Mouse (Mus musculus) v-Abl transformed pro-B cells (cell line): ENCODE data around the gene Aldh1b1.

Experiments
- in situ Hi-C, 2 experiments: fragments of 400-800 bp; cut with MboI; formaldehyde crosslinking; loops; one replicate each; pipeline ENCODE4 v1.15.1; 2025; ENCODE audit not compliant: unreplicated experiment in 2 of 2

Aldh1b1 gene

DNA sequence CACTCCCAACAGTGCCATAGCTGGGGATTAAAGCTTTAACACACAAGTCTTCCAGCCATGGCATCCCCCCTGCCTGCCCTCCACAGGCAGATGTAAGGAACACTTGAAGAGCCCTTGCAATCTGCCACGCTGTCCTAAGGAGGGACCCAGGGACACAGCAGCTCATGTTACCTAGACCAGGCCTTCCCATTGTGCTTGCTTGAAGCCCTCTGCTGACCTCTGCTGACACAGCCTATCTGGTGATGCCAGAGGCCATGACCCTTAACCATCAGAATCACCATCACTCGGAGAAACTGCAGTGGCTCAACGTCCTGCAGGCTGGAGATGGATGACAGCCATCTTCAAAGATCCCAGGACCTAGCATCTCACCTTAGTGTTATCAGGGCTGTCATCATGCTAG is 23.2 kb downstream of the Aldh1b1 start:
- in situ Hi-C loops: loop anchor here in 1 of 2 experiments (5.0 kb wide), 1 partner anchor 40 kb away; no protein-coding TSS in a partner anchor

DNA sequence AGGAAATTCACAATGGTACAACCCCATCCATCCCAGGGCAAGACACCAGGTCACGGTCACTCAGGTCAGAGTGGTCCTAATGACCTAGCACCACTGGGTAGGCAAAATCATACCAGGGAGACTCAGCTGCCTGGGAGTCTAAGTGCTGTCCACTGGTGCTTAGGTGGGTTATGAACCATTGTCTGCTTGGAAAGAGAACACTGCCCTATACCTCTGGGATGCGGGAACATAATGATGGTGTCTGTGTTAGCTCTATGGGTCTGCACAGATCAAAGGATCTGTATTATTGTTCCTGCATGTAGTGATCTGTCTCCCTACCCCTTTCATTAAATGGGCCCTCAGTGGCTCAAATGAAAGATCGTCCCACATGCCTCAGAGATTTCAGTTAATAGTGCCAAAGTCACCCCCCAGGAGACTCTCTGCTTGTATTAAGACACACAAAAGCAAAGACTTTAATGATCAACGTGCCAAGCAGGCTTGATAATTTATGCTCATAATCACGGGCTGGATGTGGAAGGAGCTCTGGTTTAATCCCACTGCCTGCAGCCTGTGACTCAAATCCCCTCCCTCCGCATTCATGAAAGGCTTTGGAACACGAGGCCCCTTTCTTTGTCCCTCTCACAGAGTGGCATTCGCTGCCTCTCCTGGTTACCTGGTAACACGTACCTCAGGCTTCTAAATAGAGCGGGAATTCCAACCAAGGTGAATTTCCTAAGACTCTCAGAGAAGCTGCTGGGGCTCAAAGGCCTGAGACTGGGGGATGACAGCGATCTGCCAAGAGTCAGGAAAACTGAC is 24.2 kb downstream of the Aldh1b1 start:
- in situ Hi-C loops: loop anchor here in 1 of 2 experiments (5.0 kb wide), 1 partner anchor 41 kb away; no protein-coding TSS in a partner anchor

DNA sequence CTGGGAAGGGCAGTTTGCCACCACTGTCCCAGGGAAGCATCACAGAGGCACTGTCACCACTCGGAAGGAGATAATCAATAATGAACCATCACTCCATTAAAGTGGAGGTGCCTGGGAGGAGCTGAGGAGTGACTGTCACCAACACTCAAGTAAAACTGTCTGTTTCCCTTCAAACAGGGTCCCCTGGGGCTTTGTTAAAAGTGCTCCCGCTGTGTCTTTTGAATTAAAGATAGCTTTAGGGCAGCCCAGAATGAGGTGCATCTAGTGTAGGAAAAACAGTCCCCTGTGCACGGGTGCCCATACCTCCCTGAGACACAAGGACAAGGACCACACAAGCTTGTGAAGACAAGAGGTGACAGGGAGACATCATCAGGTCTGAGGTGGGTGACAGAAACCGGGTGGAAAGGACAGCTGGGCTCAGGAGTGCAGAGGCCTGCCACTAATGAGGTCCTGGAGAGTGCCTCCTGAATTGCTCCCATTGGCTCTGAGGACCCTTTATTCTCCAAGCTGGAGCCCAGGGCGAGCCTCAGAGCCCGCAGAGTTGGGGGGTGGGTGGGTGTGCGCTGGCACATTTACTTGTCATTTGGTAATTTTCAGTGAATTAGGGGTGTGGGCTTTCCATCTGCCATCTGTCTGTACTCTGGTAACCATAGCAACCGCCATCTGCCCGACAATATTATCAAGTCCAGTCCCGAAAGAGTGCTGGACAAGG is 25.4 kb downstream of the Aldh1b1 start:
- in situ Hi-C loops: loop anchor here in 1 of 2 experiments (5.0 kb wide), 1 partner anchor 42 kb away; no protein-coding TSS in a partner anchor

DNA sequence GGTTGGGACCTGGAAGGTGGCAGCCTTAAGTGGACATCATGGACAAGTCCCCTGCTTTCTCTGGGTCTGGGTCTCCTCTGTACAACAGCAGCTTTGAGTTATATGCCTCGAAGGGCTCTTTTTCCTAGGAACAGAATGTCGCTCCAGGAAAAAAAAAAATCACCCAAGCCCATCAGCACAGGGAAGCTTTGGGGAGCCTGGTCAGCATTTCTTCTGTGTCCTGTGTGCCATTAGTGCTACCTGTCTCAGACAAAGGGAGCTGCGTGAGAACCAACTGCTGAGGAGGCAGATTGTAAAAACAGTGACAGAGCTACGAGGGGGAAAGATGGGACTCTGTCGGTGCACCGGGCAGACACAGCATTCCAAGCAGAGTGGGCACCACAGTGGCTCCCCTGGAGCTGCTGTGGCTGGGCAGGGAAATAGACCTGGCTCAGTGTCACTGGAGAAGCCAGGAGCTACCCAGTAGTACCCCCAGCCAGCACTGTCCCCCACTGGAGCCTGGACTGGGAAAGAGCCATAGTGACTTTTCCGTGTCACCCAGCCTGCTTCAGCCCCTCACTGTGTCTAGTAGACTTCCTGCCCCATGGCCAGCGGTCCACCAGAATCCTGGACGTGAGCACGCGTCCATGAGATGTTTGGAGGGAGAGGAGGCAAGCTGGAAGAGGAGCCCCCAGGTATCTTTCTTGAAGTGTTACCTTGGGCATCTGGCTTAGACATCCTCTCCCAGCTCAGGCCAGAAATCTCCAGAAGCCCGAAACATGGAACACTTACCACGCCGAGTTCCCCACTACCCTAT is 26.1 kb downstream of the Aldh1b1 start:
- in situ Hi-C loops: loop anchor here in 1 of 2 experiments (5.0 kb wide), 1 partner anchor 43 kb away; no protein-coding TSS in a partner anchor

DNA sequence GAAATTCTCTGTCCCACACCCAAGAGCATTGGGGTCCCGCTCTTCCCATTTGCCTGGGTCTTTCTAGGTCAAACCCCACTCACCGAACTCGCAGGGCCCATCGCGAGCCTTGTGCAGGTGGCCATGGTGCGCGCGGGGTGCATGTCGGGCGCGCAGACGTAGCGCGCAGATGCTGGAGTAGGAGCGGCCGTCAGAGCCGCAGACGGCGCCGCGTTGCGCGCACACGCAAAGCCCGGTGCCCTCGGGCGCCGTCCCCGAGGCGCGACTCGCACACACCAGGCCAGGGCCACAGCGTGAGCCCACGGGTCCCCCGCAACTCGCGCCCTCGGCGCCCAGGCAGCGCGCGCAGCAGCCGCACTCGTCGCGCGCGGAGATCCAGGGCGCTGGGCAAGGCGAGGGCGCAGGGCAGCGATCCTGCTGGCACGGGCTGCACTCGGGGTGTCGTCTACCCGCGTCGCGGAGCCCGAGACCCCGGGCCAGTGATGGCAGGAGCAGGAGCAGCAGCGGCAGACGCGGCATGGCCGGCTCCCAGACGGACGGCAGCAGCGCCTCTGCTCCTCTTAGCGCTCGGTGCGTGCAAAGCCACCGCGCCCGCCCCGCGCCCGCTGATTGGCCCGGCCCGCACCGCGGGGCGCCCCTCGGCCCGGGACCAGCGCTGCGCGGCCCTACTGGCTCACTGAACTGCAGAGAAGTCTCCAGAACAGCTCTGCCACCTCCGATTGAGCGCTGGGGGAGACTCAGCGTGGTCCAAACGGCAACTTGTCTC is 27.6 kb downstream of the Aldh1b1 start, which contains the start of gene Igfbpl1:
Igfbpl1 (minus strand) TSS at position 649 of the 766 bp plus-strand sequence.
- in situ Hi-C loops: no loop called here

DNA sequence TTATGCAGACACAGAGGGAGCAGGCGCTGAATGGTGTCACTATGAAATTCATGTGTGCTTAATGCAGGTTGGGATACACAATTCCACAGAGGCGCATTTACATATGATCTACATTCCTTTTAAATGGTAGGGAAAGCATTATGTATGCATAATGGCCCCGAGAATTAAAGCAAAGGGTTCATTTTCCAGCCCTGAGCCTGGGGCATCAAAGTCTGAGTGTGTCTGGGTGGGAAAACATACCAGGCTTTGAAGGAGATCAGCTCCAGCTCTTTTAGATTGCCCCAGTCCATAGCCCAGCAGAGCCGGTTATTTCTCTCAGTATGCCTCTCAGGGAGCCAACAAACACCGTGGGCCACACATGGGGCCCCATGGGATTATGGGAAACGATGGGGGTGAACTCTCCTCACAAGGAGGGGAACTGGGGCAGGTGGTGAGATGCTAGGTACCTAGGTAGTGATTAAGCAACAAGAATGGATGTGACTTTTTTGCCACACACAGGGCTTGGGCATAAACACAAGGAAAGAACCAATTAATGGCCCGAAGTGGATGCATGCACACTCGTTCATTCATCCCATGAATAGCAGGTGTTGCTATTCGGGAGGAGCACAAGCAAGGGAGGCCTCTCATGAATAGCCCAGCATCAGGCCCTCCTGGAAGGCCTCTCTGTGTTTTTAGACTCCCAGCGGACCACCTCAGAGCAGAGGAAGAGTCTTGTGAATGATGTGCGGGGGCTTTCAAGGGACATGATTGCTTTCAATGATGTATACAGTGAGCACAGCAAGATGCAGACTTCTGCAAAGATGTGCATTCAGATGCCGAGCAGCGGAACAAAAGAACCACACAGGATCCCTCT is 31.3 kb downstream of the Aldh1b1 start:
- in situ Hi-C loops: no loop called here

DNA sequence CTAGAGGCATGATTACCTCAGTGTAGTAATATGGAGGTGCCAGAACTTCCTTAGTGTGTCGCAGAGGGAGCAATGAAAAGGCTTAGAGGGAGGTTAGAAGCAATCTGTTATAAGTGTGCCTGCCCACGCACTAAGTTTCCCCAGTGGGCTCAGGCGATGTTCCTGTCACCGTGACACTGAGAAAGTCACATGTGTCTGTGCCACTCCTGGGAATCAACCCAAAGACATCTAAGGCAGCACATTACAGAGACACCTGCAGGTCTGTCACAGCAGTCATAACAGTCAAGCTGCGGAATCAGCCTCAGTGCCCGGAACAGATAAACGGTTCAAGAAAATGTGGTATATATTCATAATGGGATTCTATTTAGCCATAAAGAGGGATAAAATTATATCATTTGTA is 33.2 kb downstream of the Aldh1b1 start:
- in situ Hi-C loops: no loop called here

DNA sequence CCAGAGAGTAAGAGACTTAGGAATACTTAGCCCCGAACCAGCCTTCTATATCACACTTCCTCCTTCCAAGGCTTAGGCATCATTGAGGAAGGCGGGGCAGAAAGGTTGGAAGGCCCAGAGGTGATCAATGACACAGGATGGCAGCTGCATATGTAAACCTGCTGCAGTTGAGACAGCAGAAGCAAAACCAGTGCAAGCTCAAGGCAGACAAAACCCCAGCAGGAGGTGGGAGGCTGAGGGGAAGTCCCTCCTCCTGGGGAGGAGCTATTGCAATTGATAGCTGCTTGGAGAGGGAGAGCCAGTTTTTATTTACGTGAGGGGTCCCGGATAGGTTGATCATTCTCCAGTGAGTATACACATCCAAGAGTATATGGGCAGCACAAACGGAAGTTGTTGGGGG is 34.6 kb downstream of the Aldh1b1 start:
- in situ Hi-C loops: no loop called here

DNA sequence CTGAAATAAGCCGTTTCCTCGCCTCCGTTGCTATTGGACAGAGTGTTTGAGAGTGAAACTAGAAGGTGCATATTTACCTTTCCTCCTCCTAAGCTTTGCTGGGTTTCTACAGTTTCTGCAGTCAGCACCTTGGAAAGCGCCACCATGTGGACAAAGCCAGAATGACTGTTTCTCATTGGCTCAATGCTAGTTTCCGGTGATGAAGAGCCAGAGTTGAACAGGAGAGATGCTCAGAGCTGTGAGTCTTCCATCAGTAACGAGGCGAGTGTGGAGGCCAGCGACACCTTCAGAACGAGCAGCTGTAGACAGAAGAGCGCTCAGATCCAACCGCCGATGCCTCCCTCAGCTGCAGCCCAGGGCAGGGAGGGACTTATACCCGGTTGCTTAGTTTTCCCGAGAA is 45.5 kb downstream of the Aldh1b1 start:
- in situ Hi-C loops: no loop called here

DNA sequence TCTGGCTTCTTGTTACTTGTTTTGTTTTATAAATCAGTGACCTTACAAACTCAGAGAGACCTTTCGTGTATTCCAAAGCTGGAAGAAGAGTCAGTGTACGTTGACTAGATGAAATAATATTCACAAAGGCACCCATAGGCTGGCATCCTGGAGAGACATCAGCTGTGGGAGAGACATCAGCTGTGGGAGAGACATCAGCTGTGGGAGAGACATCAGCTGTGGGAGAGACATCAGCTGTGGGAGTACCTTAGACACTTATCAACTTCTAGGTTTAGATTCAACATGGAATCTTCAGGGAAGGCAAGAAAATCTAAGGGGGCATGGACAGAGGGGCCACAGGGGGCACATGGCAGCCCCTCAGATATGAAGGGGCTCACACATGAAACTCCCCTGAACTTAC is 47.4 kb downstream of the Aldh1b1 start:
- in situ Hi-C loops: no loop called here

DNA sequence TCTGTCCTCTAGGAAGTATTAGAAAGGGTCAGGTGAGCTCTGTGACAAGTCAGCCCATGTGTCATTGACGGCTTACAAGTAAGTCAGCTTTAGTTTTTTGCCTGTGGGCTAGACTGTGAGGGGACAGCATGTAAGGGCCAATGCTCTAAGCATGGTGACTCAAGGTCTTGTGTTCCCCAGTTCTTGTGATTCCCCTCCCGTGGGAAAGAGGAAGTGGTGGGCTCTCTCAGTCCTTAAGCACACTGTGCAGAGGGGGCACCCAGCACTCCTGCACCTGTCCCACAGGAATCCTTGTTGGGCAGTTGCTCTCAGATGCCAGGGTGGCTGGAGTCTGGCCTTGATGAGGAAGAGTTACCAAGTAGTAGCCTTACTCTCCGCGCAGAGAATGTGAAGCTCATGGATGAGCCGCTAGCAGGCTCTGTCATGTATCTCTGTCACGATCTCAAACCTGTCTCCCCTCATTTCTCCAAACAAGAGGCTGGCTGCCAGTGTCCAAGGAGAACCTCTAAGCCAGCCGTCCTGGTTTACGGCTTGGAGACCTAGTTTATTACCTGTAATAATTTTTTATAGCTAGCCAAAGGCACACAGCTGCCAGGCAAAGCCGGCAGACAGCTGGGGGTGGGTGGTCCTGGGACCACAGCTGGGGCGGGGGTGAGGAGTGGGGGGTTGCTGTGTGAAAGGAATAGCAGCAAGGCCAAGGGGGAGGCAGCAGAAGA is 49.4 kb downstream of the Aldh1b1 start, which contains the start of gene Stra6l:
Stra6l (plus strand) TSS at position 556 of the 716 bp plus-strand sequence.
- in situ Hi-C loops: no loop called here

DNA sequence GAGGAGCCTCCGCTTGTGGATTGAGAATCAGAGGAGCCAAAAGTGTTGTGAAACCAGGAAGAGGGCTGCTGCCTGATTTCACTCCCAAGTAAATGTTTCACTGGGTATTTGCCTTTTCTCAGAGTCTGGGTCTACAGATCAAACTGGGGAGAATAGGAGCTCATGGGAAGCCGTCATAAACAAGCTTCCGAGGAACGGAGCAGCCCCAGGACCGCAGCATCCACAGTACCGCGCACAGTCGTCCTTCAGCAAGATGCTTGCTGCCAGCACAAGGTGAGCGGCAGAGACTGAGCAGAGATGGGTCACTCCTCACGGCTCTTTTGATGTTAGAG is 50.0 kb downstream of the Aldh1b1 start:
- in situ Hi-C loops: no loop called here

DNA sequence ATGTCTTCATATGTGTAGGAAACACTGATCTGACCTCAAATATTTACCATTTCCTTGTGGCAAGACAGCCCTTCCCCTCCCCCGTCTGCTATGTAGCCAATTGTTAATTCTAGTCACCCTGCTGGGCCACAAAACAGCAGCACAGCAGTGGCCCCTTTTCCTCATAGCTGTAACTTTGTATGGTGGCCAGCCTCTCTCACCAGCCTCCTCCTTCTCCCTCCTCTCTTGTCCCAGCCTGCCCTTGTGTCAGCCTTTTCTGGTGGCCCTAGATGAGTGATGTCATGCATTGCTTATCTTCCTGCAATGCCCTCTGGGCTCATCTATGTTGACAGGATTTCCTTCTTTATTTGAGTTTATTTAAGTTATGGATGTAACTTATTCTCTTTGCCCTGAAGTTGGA is 50.6 kb downstream of the Aldh1b1 start:
- in situ Hi-C loops: no loop called here

DNA sequence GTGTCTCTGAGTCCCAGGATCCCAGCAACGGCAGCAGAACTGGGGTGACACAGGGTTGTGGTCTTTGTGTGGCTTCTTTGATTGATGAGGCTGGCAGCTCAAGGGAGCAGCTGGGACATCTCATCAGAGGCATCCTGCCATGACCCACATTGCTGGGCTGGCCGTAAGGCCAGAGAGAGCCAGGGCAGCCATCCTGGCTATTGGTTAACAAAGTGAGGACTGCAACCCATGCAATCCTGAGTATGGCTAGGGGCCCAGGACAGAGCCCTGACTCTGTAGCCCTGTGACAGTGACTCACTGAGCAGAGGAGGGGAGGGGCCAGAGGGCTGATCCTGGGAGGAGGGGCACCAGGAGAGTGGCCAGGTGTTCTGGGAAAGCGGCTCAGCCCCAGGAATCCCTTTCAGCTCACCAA is 52.8 kb downstream of the Aldh1b1 start:
- in situ Hi-C loops: loop anchor here (10.0 kb wide), 4 partner anchors 237 to 837 kb away; partner anchors contain the start of genes Polr1e (in 1 of the 2) and Zbtb5 (in 1 of the 2)

DNA sequence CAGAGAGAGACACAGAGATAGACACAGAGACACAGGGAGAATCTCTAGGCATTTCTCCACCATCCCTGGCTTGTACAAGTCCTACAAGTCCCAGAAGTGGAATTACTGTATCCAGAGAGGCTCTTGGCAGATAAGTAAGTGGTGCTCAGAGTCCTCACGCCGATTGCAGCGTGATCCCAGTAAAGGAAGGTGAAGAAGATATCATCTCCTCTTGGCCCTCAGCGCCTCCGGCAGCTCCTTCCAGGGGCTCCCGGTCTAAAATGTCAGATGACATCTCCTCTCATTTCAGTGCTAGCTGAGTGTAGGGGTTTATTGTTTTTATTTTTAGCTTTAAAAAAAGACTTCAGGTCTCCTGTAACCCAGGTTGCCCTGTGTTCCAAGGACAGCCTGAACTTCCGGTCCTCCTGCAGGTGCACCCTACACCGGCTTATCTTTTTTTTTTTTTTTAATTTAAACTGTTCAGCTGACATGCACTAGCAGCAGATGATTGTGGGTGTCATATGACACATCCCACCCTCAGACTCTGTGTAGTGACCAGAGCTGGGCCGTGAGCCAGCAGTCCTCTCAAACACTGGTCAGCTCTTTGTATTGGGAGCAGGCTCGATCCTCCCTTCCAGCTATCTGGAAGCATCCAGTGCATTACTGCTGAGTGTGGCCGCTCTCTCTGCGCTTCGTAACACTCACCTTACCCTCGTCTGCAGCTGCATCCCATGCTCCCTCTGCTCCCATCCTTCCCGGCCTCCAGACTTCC is 54.8 kb downstream of the Aldh1b1 start:
- in situ Hi-C loops: loop anchor here (10.0 kb wide), 4 partner anchors 239 to 839 kb away; partner anchors contain the start of genes Polr1e (in 1 of the 2) and Zbtb5 (in 1 of the 2)
